25 mouse cellular contexts compared by ENCODE assay signal in genomic region chr15:3772228-3772789, GRCm38 (mm10).
A peak's percentile ranks its signal among the peaks of the same experiment; 100 is the strongest.
DNase-seq lines count a peak whose midpoint lies in the region; ATAC-seq and TF ChIP-seq lines count a peak whose summit lies in the region.
"Had no signal": no experiment of that assay in that cellular context is flagged by ENCODE, and none has a peak within 500 bp of the region (broad histone marks: within the 10 kb centered on the region; RNA-seq: fewer than 3 reads in every experiment).

No protein-coding gene starts in this region.

- TF ChIP-seq CTCF in forebrain, postnatal 0 days (IDR thresholded peaks at IDR 0.05; ENCODE audit: low read depth), result no peak

- no peaks in the 10 kb centered on the region for H3K36me3 ChIP-seq in forebrain, embryonic 13.5 days (ENCODE audit: poor library complexity, severe bottlenecking)
- no peaks in the 10 kb centered on the region for H3K36me3 ChIP-seq in forebrain, postnatal 0 days (ENCODE audit: insufficient read depth)
- H3K36me3 ChIP-seq in megakaryocyte, embryonic 14.5 days (replicated peaks; ENCODE audit: low read length), result no peaks in the 10 kb centered on the region
- H3K36me3 ChIP-seq: embryonic facial prominence, embryonic 12.5 days; embryonic facial prominence, embryonic 15.5 days; heart, embryonic 12.5 days; heart, embryonic 15.5 days; hindbrain, embryonic 10.5 days; hindbrain, embryonic 13.5 days had no signal

- no peak overlapping the region for H3K4me2 ChIP-seq in forebrain, embryonic 13.5 days
- H3K4me2 ChIP-seq in forebrain, postnatal 0 days (ENCODE audit: low read depth), result no peak overlapping the region
- H3K4me2 ChIP-seq: embryonic facial prominence, embryonic 12.5 days; embryonic facial prominence, embryonic 15.5 days; heart, embryonic 12.5 days; heart, embryonic 15.5 days; hindbrain, embryonic 13.5 days had no signal

- H3K27me3 ChIP-seq in forebrain, embryonic 13.5 days, result no peaks in the 10 kb centered on the region
- no peaks in the 10 kb centered on the region for H3K27me3 ChIP-seq in forebrain, postnatal 0 days (ENCODE audit: insufficient read depth, low read length)
- H3K27me3 ChIP-seq in megakaryocyte, embryonic 14.5 days (replicated peaks), result no peaks in the 10 kb centered on the region
- H3K27me3 ChIP-seq: embryonic facial prominence, embryonic 12.5 days; embryonic facial prominence, embryonic 15.5 days; heart, embryonic 12.5 days; heart, embryonic 15.5 days; hindbrain, embryonic 13.5 days had no signal

- WGBS in forebrain, embryonic 13.5 days, result 76% methylated on average over 8 of the region's 8 CpGs
- WGBS in forebrain, postnatal 0 days, result 75% methylated on average over 8 of the region's 8 CpGs

- no peak for DNase-seq in forebrain, postnatal 0 days
- DNase-seq in kidney, adult 9 months, result peak; percentile 45
- no peak for DNase-seq in kidney, adult 18-20 months
- DNase-seq in adrenal gland, postnatal 10 days, result no peak
- DNase-seq: adrenal gland, postnatal 14 days; cerebellum, adult 11 months; cerebellum, adult 2 months; cerebellum, adult 9-11 months; cerebellum, postnatal 25 days; gastrocnemius, postnatal 25 days; heart, adult 18-20 months; heart, postnatal 10 days; heart, postnatal 36 days had no signal

- H3K9ac ChIP-seq in forebrain, embryonic 13.5 days, result no peak overlapping the region
- no peak overlapping the region for H3K9ac ChIP-seq in forebrain, postnatal 0 days
- H3K9ac ChIP-seq: embryonic facial prominence, embryonic 12.5 days; embryonic facial prominence, embryonic 15.5 days; heart, embryonic 12.5 days; heart, embryonic 15.5 days; hindbrain, embryonic 13.5 days had no signal

- no peak overlapping the region for H3K27ac ChIP-seq in forebrain, embryonic 13.5 days
- H3K27ac ChIP-seq in forebrain, postnatal 0 days (ENCODE audit: low read depth, low read length), result no peak overlapping the region
- H3K27ac ChIP-seq: embryonic facial prominence, embryonic 12.5 days; embryonic facial prominence, embryonic 15.5 days; heart, embryonic 15.5 days; hindbrain, embryonic 10.5 days; hindbrain, embryonic 13.5 days had no signal

- H3K4me1 ChIP-seq in forebrain, embryonic 13.5 days, result no peaks in the 10 kb centered on the region
- no peaks in the 10 kb centered on the region for H3K4me1 ChIP-seq in forebrain, postnatal 0 days (ENCODE audit: insufficient read depth)
- no peaks in the 10 kb centered on the region for H3K4me1 ChIP-seq in megakaryocyte, embryonic 14.5 days
- H3K4me1 ChIP-seq: embryonic facial prominence, embryonic 12.5 days; embryonic facial prominence, embryonic 15.5 days; heart, embryonic 12.5 days; heart, embryonic 15.5 days; hindbrain, embryonic 10.5 days; hindbrain, embryonic 13.5 days had no signal

- ATAC-seq in forebrain, embryonic 13.5 days, result 0 out of 2 replicates have a peak, but pooled peaks have one; percentile 8
- no peak for ATAC-seq in forebrain, postnatal 0 days
- no peak for ATAC-seq in megakaryocyte, adult 5-6 weeks (ENCODE audit: poor library complexity, severe bottlenecking)
- 0 out of 2 replicates have a peak, but pooled peaks have one; percentile 31 for ATAC-seq in monocyte, adult 5-6 weeks (replicated peaks; ENCODE audit: insufficient number of reproducible peaks, low FRiP score, low TSS enrichment, poor library complexity, severe bottlenecking)
- ATAC-seq: activated CD4-positive, CD25-positive, alpha-beta regulatory T cell, adult 4 months; hindbrain, embryonic 16.5 days had no signal

- H3K9me3 ChIP-seq in forebrain, embryonic 13.5 days (replicated peaks), result no peaks in the 10 kb centered on the region
- no peaks in the 10 kb centered on the region for H3K9me3 ChIP-seq in forebrain, postnatal 0 days (ENCODE audit: low read length)
- H3K9me3 ChIP-seq in megakaryocyte, embryonic 14.5 days, result 0 out of 2 replicates have a peak, but pooled peaks cover 3% of the 10 kb centered on the region
- H3K9me3 ChIP-seq: embryonic facial prominence, embryonic 12.5 days; embryonic facial prominence, embryonic 15.5 days; heart, embryonic 12.5 days; heart, embryonic 15.5 days; hindbrain, embryonic 10.5 days; hindbrain, embryonic 13.5 days had no signal

- no peak overlapping the region for H3K4me3 ChIP-seq in forebrain, embryonic 13.5 days
- no peak overlapping the region for H3K4me3 ChIP-seq in forebrain, postnatal 0 days (ENCODE audit: low read depth, low read length)
- peak overlapping the region; percentile 17 for H3K4me3 ChIP-seq in megakaryocyte, embryonic 14.5 days (replicated peaks)
- H3K4me3 ChIP-seq: embryonic facial prominence, embryonic 12.5 days; embryonic facial prominence, embryonic 15.5 days; heart, embryonic 12.5 days; heart, embryonic 15.5 days; hindbrain, embryonic 10.5 days; hindbrain, embryonic 13.5 days had no signal

Comparison
In these comparisons a context has a peak if more than half of its experiments do, and no peak if none do; other contexts are left out.
1. ATAC-seq: peak in forebrain, embryonic 13.5 days (single experiment) and monocyte, adult 5-6 weeks (single experiment); none in forebrain, postnatal 0 days (single experiment) and megakaryocyte, adult 5-6 weeks (single experiment).